Mouse (Mus musculus) B cell, adult 2 months (primary cell): ENCODE measurements around the gene Gtpbp8.

Experiments
- DNase-seq, 2 experiments: peaks; one replicate each; pipeline ENCODE4 v3.0.0; 2022

Gene Gtpbp8

GRCm38 (mm10) chr16:44725286-44726223 is 20.6 kb downstream of the Gtpbp8 start:
- DNase-seq = peak; percentile 73 to 77

- no peak for DNase-seq
Measured at GRCm38 (mm10) chr16:44724847-44725246, 21.3 kb downstream of the Gtpbp8 start.

- DNase-seq = peak; percentile 89 to 92
Measured at GRCm38 (mm10) chr16:44724083-44724787, 21.9 kb downstream of the Gtpbp8 start, which contains the start of gene Nepro. TSS of gene Nepro (plus strand) at chr16:44724301.

- no peak for DNase-seq
Measured at GRCm38 (mm10) chr16:44722666-44723065, 23.5 kb downstream of the Gtpbp8 start.

GRCm38 (mm10) chr16:44720518-44720917 is 25.6 kb downstream of the Gtpbp8 start:
- DNase-seq = peak; percentile 7 to 20

- no peak for DNase-seq
Measured at GRCm38 (mm10) chr16:44719349-44719748, 26.8 kb downstream of the Gtpbp8 start.

GRCm38 (mm10) chr16:44717838-44718237 is 28.3 kb downstream of the Gtpbp8 start:
- DNase-seq = no peak

- no peak for DNase-seq
Measured at GRCm38 (mm10) chr16:44717141-44717634, 29.0 kb downstream of the Gtpbp8 start.

GRCm38 (mm10) chr16:44716305-44717140 is 29.6 kb downstream of the Gtpbp8 start:
- peak; percentile 6 to 14 for DNase-seq

- DNase-seq = no peak
Measured at GRCm38 (mm10) chr16:44703458-44703857, 42.7 kb downstream of the Gtpbp8 start.

- DNase-seq = peak; percentile 15 to 34
Measured at GRCm38 (mm10) chr16:44702272-44702671, 43.9 kb downstream of the Gtpbp8 start.

GRCm38 (mm10) chr16:44701155-44701554 is 45.0 kb downstream of the Gtpbp8 start:
- no peak for DNase-seq

GRCm38 (mm10) chr16:44697473-44698205 is 48.5 kb downstream of the Gtpbp8 start:
- DNase-seq = no peak

GRCm38 (mm10) chr16:44695859-44696620 is 50.1 kb downstream of the Gtpbp8 start:
- no peak for DNase-seq

- no peak for DNase-seq
Measured at GRCm38 (mm10) chr16:44695214-44695858, 50.8 kb downstream of the Gtpbp8 start.

GRCm38 (mm10) chr16:44693695-44694094 is 52.5 kb downstream of the Gtpbp8 start:
- DNase-seq = no peak

- DNase-seq = no peak
Measured at GRCm38 (mm10) chr16:44692541-44692940, 53.6 kb downstream of the Gtpbp8 start.

- DNase-seq = peak; percentile 12 to 21
Measured at GRCm38 (mm10) chr16:44691561-44692141, 54.5 kb downstream of the Gtpbp8 start.

- DNase-seq = no peak
Measured at GRCm38 (mm10) chr16:44691066-44691465, 55.1 kb downstream of the Gtpbp8 start.

- DNase-seq = no peak
Measured at GRCm38 (mm10) chr16:44690501-44690900, 55.7 kb downstream of the Gtpbp8 start.
